Mouse (Mus musculus) lung, adult 2 months (tissue): ENCODE results near the gene Morn4.

Source experiments
- CTCF ChIP-seq: fragments of 200-500 bp; IDR thresholded peaks from 2 replicates; pipeline ENCODE4 v1.5.1; 2011; ENCODE audit warnings: mild to moderate bottlenecking, low read length, control low read depth; ENCODE audit not compliant: insufficient read depth
- POLR2A ChIP-seq: fragments of 200-500 bp; IDR thresholded peaks from 2 replicates; pipeline ENCODE4 v1.6.1; 2011; ENCODE audit warnings: low read depth, mild to moderate bottlenecking, control low read depth, low read length, borderline replicate concordance; ENCODE audit errors: extremely low read depth

- TF ChIP-seq CTCF (no peak), POLR2A (no peak)
Observed at GRCm38 (mm10) chr19:42090637-42091141, 4.5 kb upstream of the Morn4 start.
